Mouse (Mus musculus) neural tube, embryonic 11.5 days (tissue): ENCODE measurements around the gene Uxs1. TPM values are rescaled to one million over a fixed set of nuclear protein-coding genes. Genes with fewer than 3 reads are reported as not detected.
A peak's percentile ranks its signal among the peaks of the same experiment; 100 is the strongest.

Experiments
- ATAC-seq: fragments of 200-750 bp; cut with Nextera tagmentation; 2 replicates; pipeline ENCODE4 v1.8.0; 2017; ENCODE audit warnings: moderate number of reproducible peaks, mild to moderate bottlenecking, moderate TSS enrichment, moderate library complexity; ENCODE audit not compliant: insufficient read depth, low FRiP score, low TSS enrichment
- DNase-seq: peaks from one replicate; pipeline ENCODE4 v3.0.0-alpha.2; 2015; ENCODE audit warnings: low spot score
- H3K27ac ChIP-seq: fragments of 300-500 bp; sonication (generic); 2 replicates; pipeline ENCODE4 v1.5.1; 2014; ENCODE audit warnings: low read depth, mild to moderate bottlenecking, low read length
- H3K27me3 ChIP-seq: fragments of 300-500 bp; sonication (generic); 2 replicates; pipeline ENCODE4 v1.6.1; 2014; ENCODE audit warnings: mild to moderate bottlenecking, low read length, mixed read lengths; ENCODE audit not compliant: control insufficient read depth, insufficient read depth
- H3K36me3 ChIP-seq: fragments of 300-500 bp; sonication (generic); 2 replicates; pipeline ENCODE4 v1.6.1; 2014; ENCODE audit warnings: mild to moderate bottlenecking, low read length, moderate library complexity, mixed read lengths; ENCODE audit not compliant: control insufficient read depth, insufficient read depth
- H3K4me1 ChIP-seq: fragments of 300-500 bp; sonication (generic); 2 replicates; pipeline ENCODE4 v1.6.1; 2014; ENCODE audit warnings: low read length, mixed read lengths; ENCODE audit not compliant: control insufficient read depth, insufficient read depth
- H3K4me2 ChIP-seq: fragments of 300-500 bp; sonication (generic); 2 replicates; pipeline ENCODE4 v1.6.1; 2014; ENCODE audit warnings: low read depth, mild to moderate bottlenecking, moderate library complexity
- H3K4me3 ChIP-seq: fragments of 300-500 bp; sonication (generic); 2 replicates; pipeline ENCODE4 v1.5.1; 2014; ENCODE audit warnings: low read depth, low read length
- H3K9ac ChIP-seq: fragments of 300-500 bp; sonication (generic); 2 replicates; pipeline ENCODE4 v1.6.1; 2014; ENCODE audit warnings: mild to moderate bottlenecking, low read length
- H3K9me3 ChIP-seq: fragments of 300-500 bp; sonication (generic); 2 replicates; pipeline ENCODE4 v1.6.1; 2016; ENCODE audit warnings: low read length; ENCODE audit not compliant: control insufficient read depth
- WGBS: fragments of 180-500 bp; shearing (Covaris S2); extraction: QIAGEN DNeasy Blood & Tissue Kit; methylation state at CpG from one replicate; pipeline ENCODE4 v1.1.7; 2014; 5-methylcytosine and 5-hydroxymethylcytosine counted together
- polyA plus RNA-seq: library from polyadenylated mRNA; unstranded; fragments of >200 nt; fragmentation: Nextera tagmentation; extraction: Ambion mirVana; gene quantifications from 2 replicates; pipeline ENCODE4 v1.2.1, GENCODE M21; 2014

The Uxs1 gene
- polyA plus RNA-seq, 1 experiment from 2014 or later = 24.0 TPM

- H3K27me3 ChIP-seq = no peaks in the 10 kb centered on the region
- H3K4me2 ChIP-seq = no peak overlapping the region
- DNase-seq = no peak
- no peak overlapping the region for H3K27ac ChIP-seq
- no peaks in the 10 kb centered on the region for H3K4me1 ChIP-seq
- 88% methylated on average over 1 of the region's 1 CpGs for WGBS
- no peak for ATAC-seq
- no peak overlapping the region for H3K9ac ChIP-seq
- H3K36me3 ChIP-seq = no peaks in the 10 kb centered on the region
- H3K4me3 ChIP-seq = no peak overlapping the region
- no peaks in the 10 kb centered on the region for H3K9me3 ChIP-seq
Measured at GRCm38 (mm10) chr1:43732657-43733056, 94.9 kb downstream of the Uxs1 start.

GRCm38 (mm10) chr1:43732100-43732499, 95.5 kb downstream of the Uxs1 start:
- no peak for ATAC-seq
- Histone ChIP-seq H3K4me1 (no peaks in the 10 kb centered on the region), H3K27me3 (no peaks in the 10 kb centered on the region), H3K9ac (no peak overlapping the region), H3K9me3 (no peaks in the 10 kb centered on the region), H3K36me3 (no peaks in the 10 kb centered on the region), H3K4me3 (no peak overlapping the region), H3K27ac (no peak overlapping the region), H3K4me2 (no peak overlapping the region)
- DNase-seq = no peak
- 89% methylated on average over 4 of the region's 4 CpGs for WGBS

GRCm38 (mm10) chr1:43730491-43730924, 97.1 kb downstream of the Uxs1 start, which contains the start of gene 1500015O10Rik:
TSS of gene 1500015O10Rik (plus strand) at chr1:43730602.
- no peak within 1 kb of the TSS for H3K4me3 ChIP-seq
- WGBS = 71% methylated on average over 16 of the region's 16 CpGs
- ATAC-seq = no peak

GRCm38 (mm10) chr1:43722459-43722858, 105.1 kb downstream of the Uxs1 start:
- ATAC-seq (no peak), DNase-seq (no peak)
- H3K27ac ChIP-seq = no peak overlapping the region
- no peak overlapping the region for H3K4me2 ChIP-seq
- WGBS = 74% methylated on average over 1 of the region's 1 CpGs
- no peaks in the 10 kb centered on the region for H3K36me3 ChIP-seq
- H3K4me3 ChIP-seq = no peak overlapping the region
- H3K4me1 ChIP-seq = no peaks in the 10 kb centered on the region
- H3K27me3 ChIP-seq = no peaks in the 10 kb centered on the region
- H3K9me3 ChIP-seq = no peaks in the 10 kb centered on the region
- H3K9ac ChIP-seq = no peak overlapping the region

More at GRCm38 (mm10) chr1:43730491-43730924, 97.1 kb downstream of the Uxs1 start, which contains the start of gene 1500015O10Rik:
- Histone ChIP-seq H3K9ac (no peak within 1 kb of the TSS), H3K9me3 (no peaks in the 10 kb centered on the region), H3K36me3 (no peaks in the 10 kb centered on the region), H3K4me1 (no peaks in the 10 kb centered on the region), H3K4me2 (no peak within 1 kb of the TSS), H3K27me3 (no peaks in the 10 kb centered on the region), H3K27ac (no peak within 1 kb of the TSS)
- DNase-seq = no peak

- Histone ChIP-seq H3K27me3 (no peaks in the 10 kb centered on the region), H3K9ac (no peak overlapping the region), H3K4me3 (no peak overlapping the region), H3K36me3 (no peaks in the 10 kb centered on the region), H3K9me3 (no peaks in the 10 kb centered on the region), H3K4me2 (no peak overlapping the region), H3K4me1 (no peaks in the 10 kb centered on the region), H3K27ac (no peak overlapping the region)
- 51% methylated on average over 2 of the region's 2 CpGs for WGBS
- DNase-seq (no peak), ATAC-seq (no peak)
Measured at GRCm38 (mm10) chr1:43718793-43719192, 108.8 kb downstream of the Uxs1 start.

GRCm38 (mm10) chr1:43717967-43718366, 109.6 kb downstream of the Uxs1 start:
- Histone ChIP-seq H3K4me2 (no peak overlapping the region), H3K9me3 (no peaks in the 10 kb centered on the region), H3K4me3 (no peak overlapping the region), H3K4me1 (no peaks in the 10 kb centered on the region), H3K36me3 (no peaks in the 10 kb centered on the region), H3K27ac (no peak overlapping the region), H3K27me3 (no peaks in the 10 kb centered on the region), H3K9ac (no peak overlapping the region)
- WGBS = 69% methylated on average over 7 of the region's 7 CpGs
- no peak for ATAC-seq
- DNase-seq = no peak

- H3K9ac ChIP-seq = no peak overlapping the region
- no peaks in the 10 kb centered on the region for H3K4me1 ChIP-seq
- DNase-seq = no peak
- ATAC-seq = no peak
- no peak overlapping the region for H3K4me2 ChIP-seq
- WGBS = 96% methylated on average over 2 of the region's 2 CpGs
- H3K9me3 ChIP-seq = no peaks in the 10 kb centered on the region
- H3K36me3 ChIP-seq = no peaks in the 10 kb centered on the region
- H3K4me3 ChIP-seq = no peak overlapping the region
- no peaks in the 10 kb centered on the region for H3K27me3 ChIP-seq
- no peak overlapping the region for H3K27ac ChIP-seq
Measured at GRCm38 (mm10) chr1:43714841-43715240, 112.8 kb downstream of the Uxs1 start.

GRCm38 (mm10) chr1:43698577-43699000, 129.0 kb downstream of the Uxs1 start:
- Histone ChIP-seq H3K4me2 (no peak overlapping the region), H3K4me3 (no peak overlapping the region), H3K4me1 (peaks cover 6% of the 10 kb centered on the region; the same call in 1 of the 2 replicates), H3K27me3 (no peaks in the 10 kb centered on the region), H3K36me3 (no peaks in the 10 kb centered on the region), H3K9ac (no peak overlapping the region), H3K27ac (0 out of 2 replicates have a peak overlapping the region, but pooled peaks have one; percentile 39), H3K9me3 (no peaks in the 10 kb centered on the region)
- 0% methylated on average over 4 of the region's 4 CpGs for WGBS
- DNase-seq (peak; percentile 33), ATAC-seq (peak; percentile 94)
